Mouse (Mus musculus) MEL (cell line): ENCODE measurements at regions not wholly inside any gene's neighbourhood (a gene's known extent, or its start where the extent isn't known, plus 50 kb on each side); places are given as distances from the start of the nearest gene placed in this dataset.
A peak's percentile ranks its signal among the peaks of the same experiment; 100 is the strongest.

Experiments used
- DNase-seq: peaks from one replicate; pipeline ENCODE4 v3.0.0; 2011; ENCODE audit warnings: low read depth, low spot score
- H3K27ac ChIP-seq: 2 replicates; pipeline ENCODE4 v1.5.1; 2012; ENCODE audit warnings: low read depth, mild to moderate bottlenecking, control low read depth, low read length, moderate library complexity; ENCODE audit not compliant: control insufficient read depth
- H3K27me3 ChIP-seq, 2 experiments: fragments of 150-350 bp in 1 of 2; sonication (generic) in 1 of 2; 2 replicates each; pipeline ENCODE4 v1.6.1; 2012; ENCODE audit warnings: low read length in 2 of 2, mild to moderate bottlenecking in 2 of 2, improper control_type of control experiment in 1 of 2, moderate library complexity in 1 of 2; ENCODE audit not compliant: insufficient read depth in 2 of 2, control insufficient read depth in 1 of 2
- H3K36me3 ChIP-seq, 2 experiments: 2 replicates each; pipeline ENCODE4 v1.6.1; 2012 to 2014; ENCODE audit warnings: low read length in 2 of 2, improper control_type of control experiment in 1 of 2, inconsistent platforms in 1 of 2, mild to moderate bottlenecking in 1 of 2; ENCODE audit not compliant: insufficient read depth in 2 of 2, control insufficient read depth in 1 of 2
- H3K4me1 ChIP-seq, 2 experiments: fragments of 150-350 bp in 1 of 2; sonication (generic) in 1 of 2; 2 replicates each; pipeline ENCODE4 v1.6.1; 2012; ENCODE audit warnings: low read length in 2 of 2, improper control_type of control experiment in 1 of 2, mild to moderate bottlenecking in 1 of 2; ENCODE audit not compliant: insufficient read depth in 2 of 2, control insufficient read depth in 1 of 2
- H3K4me3 ChIP-seq, 2 experiments: fragments of 150-350 bp in 1 of 2; sonication (generic) in 1 of 2; 2 replicates each; pipeline ENCODE4 v1.5.1; 2012; ENCODE audit warnings: low read depth in 2 of 2, low read length in 2 of 2, mild to moderate bottlenecking in 2 of 2, moderate library complexity in 2 of 2, control low read depth in 1 of 2, improper control_type of control experiment in 1 of 2; ENCODE audit not compliant: control insufficient read depth in 1 of 2, insufficient read depth in 1 of 2
- H3K79me2 ChIP-seq: 2 replicates; pipeline ENCODE4 v1.6.1; 2012; ENCODE audit warnings: mild to moderate bottlenecking, low read length, moderate library complexity; ENCODE audit not compliant: control insufficient read depth, poor library complexity, insufficient read depth
- H3K9ac ChIP-seq: 2 replicates; pipeline ENCODE4 v1.6.1; 2012; ENCODE audit warnings: low read depth, mild to moderate bottlenecking, control low read depth, low read length, moderate library complexity; ENCODE audit not compliant: control insufficient read depth, poor library complexity, severe bottlenecking
- H3K9me3 ChIP-seq: fragments of 150-350 bp; sonication (generic); replicated peaks from 2 replicates; pipeline ENCODE4 v1.6.1; 2012; ENCODE audit warnings: mild to moderate bottlenecking, low read length, improper control_type of control experiment, moderate library complexity; ENCODE audit not compliant: insufficient read depth
- CHD1 ChIP-seq: IDR thresholded peaks from 2 replicates; pipeline ENCODE4 v1.6.1; 2012; ENCODE audit warnings: low read depth, mild to moderate bottlenecking, inconsistent platforms, low read length, improper control_type of control experiment
- EP300 ChIP-seq, 2 experiments: IDR thresholded peaks; 2 replicates each; pipeline ENCODE4 v1.6.1; 2011; ENCODE audit warnings: improper control_type of control experiment in 2 of 2, low read length in 2 of 2, low read depth in 1 of 2, mild to moderate bottlenecking in 1 of 2
- GABPA ChIP-seq: IDR thresholded peaks from 2 replicates; pipeline ENCODE4 v1.6.1; 2012; ENCODE audit warnings: low read depth, mild to moderate bottlenecking, inconsistent platforms, low read length, improper control_type of control experiment, moderate library complexity
- JUND ChIP-seq: IDR thresholded peaks from 2 replicates; pipeline ENCODE4 v1.6.1; 2011; ENCODE audit warnings: low read depth, mild to moderate bottlenecking, improper control_type of control experiment, low read length
- POLR2AphosphoS2 ChIP-seq: IDR thresholded peaks from 2 replicates; pipeline ENCODE4 v1.6.1; 2011; ENCODE audit warnings: low read length, improper control_type of control experiment
- SIN3A ChIP-seq: IDR thresholded peaks from 2 replicates; pipeline ENCODE4 v1.6.1; 2012; ENCODE audit warnings: low read length, improper control_type of control experiment, inconsistent platforms
- TAL1 ChIP-seq: IDR thresholded peaks from 2 replicates; pipeline ENCODE4 v1.6.1; 2012; ENCODE audit warnings: mild to moderate bottlenecking, inconsistent platforms, low read length, moderate library complexity, mixed read lengths
- ZMIZ1 ChIP-seq: IDR thresholded peaks from 2 replicates; pipeline ENCODE4 v1.6.1; 2012; ENCODE audit warnings: low read depth, mild to moderate bottlenecking, inconsistent platforms, low read length, improper control_type of control experiment, moderate library complexity

- peaks cover 0 to 11% of the 10 kb centered on the region in 2 experiments; a peak in 3 of 4 replicates for H3K36me3 ChIP-seq
- DNase-seq: no peak
- H3K27me3 ChIP-seq: no peaks in the 10 kb centered on the region
Measured at GRCm38 (mm10) chr11:17658717-17659116, 295.0 kb downstream of the Etaa1 start.

GRCm38 (mm10) chr11:17663893-17664292, 289.8 kb downstream of the Etaa1 start:
- Histone ChIP-seq H3K27me3 (no peaks in the 10 kb centered on the region), H3K9ac (no peak overlapping the region), H3K4me1 (no peaks in the 10 kb centered on the region), H3K4me3 (no peak overlapping the region), H3K9me3 (no peaks in the 10 kb centered on the region), H3K27ac (no peak overlapping the region), H3K36me3 (peaks cover 0 to 11% of the 10 kb centered on the region in 2 experiments; a peak in 2 of 4 replicates), H3K79me2 (0 out of 2 replicates have a peak, but pooled peaks cover 1% of the 10 kb centered on the region)
- no peak for DNase-seq
- no peak for TF ChIP-seq TAL1
- TF ChIP-seq ZMIZ1: 0 out of 2 replicates have a peak, but pooled peaks have one; percentile 20
- no peak for TF ChIP-seq JUND

More at GRCm38 (mm10) chr11:17658717-17659116, 295.0 kb downstream of the Etaa1 start:
- H3K27ac ChIP-seq: no peak overlapping the region
- TF ChIP-seq EP300 (IDR thresholded peaks at IDR 0.05; ENCODE audit: low read depth in 1 of 2, low read length in 2 of 2): no peak
- TF ChIP-seq SIN3A: no peak
- no peak for TF ChIP-seq CHD1
- TF ChIP-seq TAL1: no peak
- no peak overlapping the region for H3K9ac ChIP-seq
- no peaks in the 10 kb centered on the region for H3K9me3 ChIP-seq
- H3K4me3 ChIP-seq: no peak overlapping the region
- 0 out of 2 replicates have a peak, but pooled peaks cover 1% of the 10 kb centered on the region for H3K79me2 ChIP-seq
- no peaks in the 10 kb centered on the region for H3K4me1 ChIP-seq

- Histone ChIP-seq H3K27me3 (no peaks in the 10 kb centered on the region), H3K4me3 (no peak overlapping the region), H3K4me1 (no peaks in the 10 kb centered on the region), H3K27ac (no peak overlapping the region), H3K79me2 (0 out of 2 replicates have a peak, but pooled peaks cover 1% of the 10 kb centered on the region), H3K9me3 (no peaks in the 10 kb centered on the region), H3K9ac (no peak overlapping the region), H3K36me3 (peaks cover 0 to 9% of the 10 kb centered on the region in 2 experiments; a peak in 2 of 4 replicates)
- TF ChIP-seq POLR2AphosphoS2: 0 out of 2 replicates have a peak, but pooled peaks have one; percentile 16
- no peak for TF ChIP-seq GABPA
- DNase-seq: no peak
Measured at GRCm38 (mm10) chr11:17665624-17666552, 287.8 kb downstream of the Etaa1 start.
